Mouse (Mus musculus) hindbrain, embryonic 15.5 days (tissue): ENCODE results near the gene Isl2. TPM values are rescaled to one million over a fixed set of nuclear protein-coding genes. Genes with fewer than 3 reads are reported as not detected.

Experiments
- ATAC-seq: fragments of 200-750 bp; cut with Nextera tagmentation; 2 replicates; pipeline ENCODE4 v1.8.0; 2017; ENCODE audit warnings: low read depth, moderate number of reproducible peaks, moderate TSS enrichment; ENCODE audit not compliant: low FRiP score
- H3K27ac ChIP-seq: fragments of 300-500 bp; sonication (generic); replicated peaks from 2 replicates; pipeline ENCODE4 v1.5.1; 2015; ENCODE audit warnings: mild to moderate bottlenecking, inconsistent platforms
- H3K27me3 ChIP-seq: fragments of 300-500 bp; sonication (generic); 2 replicates; pipeline ENCODE4 v1.6.1; 2015; ENCODE audit warnings: control low read depth, inconsistent platforms
- H3K36me3 ChIP-seq: fragments of 300-500 bp; sonication (generic); 2 replicates; pipeline ENCODE4 v1.6.1; 2015; ENCODE audit warnings: control low read depth, inconsistent platforms
- H3K4me1 ChIP-seq: fragments of 300-500 bp; sonication (generic); replicated peaks from 2 replicates; pipeline ENCODE4 v1.6.1; 2015; ENCODE audit warnings: control low read depth, inconsistent platforms
- H3K4me2 ChIP-seq: fragments of 300-500 bp; sonication (generic); 2 replicates; pipeline ENCODE4 v1.6.1; 2015; ENCODE audit warnings: moderate library complexity, mild to moderate bottlenecking, inconsistent platforms
- H3K4me3 ChIP-seq: fragments of 300-500 bp; sonication (generic); 2 replicates; pipeline ENCODE4 v1.5.1; 2015; ENCODE audit warnings: mild to moderate bottlenecking, inconsistent platforms
- H3K9ac ChIP-seq: fragments of 300-500 bp; sonication (generic); 2 replicates; pipeline ENCODE4 v1.6.1; 2015; ENCODE audit warnings: inconsistent platforms
- H3K9me3 ChIP-seq: fragments of 300-500 bp; sonication (generic); 2 replicates; pipeline ENCODE4 v1.6.1; 2016; ENCODE audit warnings: control low read depth, inconsistent platforms
- WGBS: fragments of 180-500 bp; shearing (Covaris S2); methylation state at CpG from one replicate; pipeline ENCODE4 v1.1.7; 2015; 5-methylcytosine and 5-hydroxymethylcytosine counted together
- polyA plus RNA-seq: library from polyadenylated mRNA; unstranded; fragments of >200 nt; fragmentation: Nextera tagmentation; extraction: Ambion mirVana; gene quantifications from 2 replicates; pipeline ENCODE4 v1.2.1, GENCODE M21; 2015

Isl2 gene
- polyA plus RNA-seq, 1 experiment from 2014 or later = 4.2 TPM

GRCm38 (mm10) chr9:55540888-55541287, 2.4 kb downstream of the Isl2 start:
- H3K9ac ChIP-seq = no peak overlapping the region
- no peak overlapping the region for H3K27ac ChIP-seq
- under 1% methylated on average over 28 of the region's 28 CpGs for WGBS
- H3K4me3 ChIP-seq = peak overlapping the region; percentile 36
- H3K9me3 ChIP-seq = no peaks in the 10 kb centered on the region
- H3K27me3 ChIP-seq = peaks cover 68% of the 10 kb centered on the region
- peak overlapping the region; percentile 63 for H3K4me2 ChIP-seq
- H3K4me1 ChIP-seq = peaks cover 26% of the 10 kb centered on the region
- H3K36me3 ChIP-seq = no peaks in the 10 kb centered on the region
- ATAC-seq = peak; percentile 91

GRCm38 (mm10) chr9:55541681-55542365, 3.4 kb downstream of the Isl2 start:
- Histone ChIP-seq H3K27ac (no peak overlapping the region), H3K27me3 (peaks cover 72% of the 10 kb centered on the region), H3K36me3 (no peaks in the 10 kb centered on the region), H3K4me3 (peak overlapping the region; percentile 36), H3K9me3 (no peaks in the 10 kb centered on the region), H3K9ac (no peak overlapping the region), H3K4me1 (peaks cover 35% of the 10 kb centered on the region), H3K4me2 (peak overlapping the region; percentile 63)
- ATAC-seq = no peak
- WGBS = under 1% methylated on average over 59 of the region's 59 CpGs

- 1% methylated on average over 59 of the region's 59 CpGs for WGBS
- Histone ChIP-seq H3K4me1 (peaks cover 35% of the 10 kb centered on the region), H3K4me3 (peak overlapping the region; percentile 36), H3K9me3 (no peaks in the 10 kb centered on the region), H3K36me3 (no peaks in the 10 kb centered on the region), H3K27me3 (peaks cover 72% of the 10 kb centered on the region), H3K9ac (no peak overlapping the region), H3K27ac (no peak overlapping the region), H3K4me2 (peak overlapping the region; percentile 63)
- no peak for ATAC-seq
Measured at GRCm38 (mm10) chr9:55542366-55543325, 4.2 kb downstream of the Isl2 start.

GRCm38 (mm10) chr9:55543336-55543702, 4.8 kb downstream of the Isl2 start:
- Histone ChIP-seq H3K4me2 (no peak overlapping the region), H3K27me3 (peaks cover 73% of the 10 kb centered on the region), H3K4me1 (peaks cover 35% of the 10 kb centered on the region), H3K9me3 (no peaks in the 10 kb centered on the region), H3K27ac (no peak overlapping the region), H3K36me3 (no peaks in the 10 kb centered on the region), H3K9ac (no peak overlapping the region), H3K4me3 (no peak overlapping the region)
- ATAC-seq = no peak
- 6% methylated on average over 8 of the region's 8 CpGs for WGBS

GRCm38 (mm10) chr9:55543703-55544401, 5.4 kb downstream of the Isl2 start:
- Histone ChIP-seq H3K27ac (no peak overlapping the region), H3K27me3 (peaks cover 73% of the 10 kb centered on the region), H3K9me3 (no peaks in the 10 kb centered on the region), H3K4me3 (no peak overlapping the region; the same call in 1 of the 2 replicates), H3K9ac (no peak overlapping the region), H3K4me2 (peak overlapping the region; percentile 31), H3K4me1 (peaks cover 35% of the 10 kb centered on the region), H3K36me3 (no peaks in the 10 kb centered on the region)
- no peak for ATAC-seq
- WGBS = under 1% methylated on average over 46 of the region's 46 CpGs

- H3K27me3 ChIP-seq = peaks cover 77% of the 10 kb centered on the region
- no peak overlapping the region for H3K4me3 ChIP-seq
- no peak overlapping the region for H3K9ac ChIP-seq
- no peaks in the 10 kb centered on the region for H3K9me3 ChIP-seq
- H3K27ac ChIP-seq = no peak overlapping the region
- H3K4me1 ChIP-seq = peaks cover 35% of the 10 kb centered on the region
- no peaks in the 10 kb centered on the region for H3K36me3 ChIP-seq
- no peak for ATAC-seq
- WGBS = 2% methylated on average over 30 of the region's 30 CpGs
- H3K4me2 ChIP-seq = no peak overlapping the region
Measured at GRCm38 (mm10) chr9:55544861-55545555, 6.5 kb downstream of the Isl2 start.

GRCm38 (mm10) chr9:55545556-55546175, 7.2 kb downstream of the Isl2 start:
- Histone ChIP-seq H3K9ac (no peak overlapping the region), H3K27me3 (peaks cover 77% of the 10 kb centered on the region), H3K4me3 (peak overlapping the region; percentile 16), H3K36me3 (no peaks in the 10 kb centered on the region), H3K4me2 (peak overlapping the region; percentile 32; the same call in 1 of the 2 replicates), H3K4me1 (peaks cover 33% of the 10 kb centered on the region), H3K9me3 (no peaks in the 10 kb centered on the region), H3K27ac (no peak overlapping the region)
- ATAC-seq = no peak
- 3% methylated on average over 41 of the region's 41 CpGs for WGBS

GRCm38 (mm10) chr9:55546176-55547010, 7.9 kb downstream of the Isl2 start:
- no peak for ATAC-seq
- 2% methylated on average over 63 of the region's 63 CpGs for WGBS

GRCm38 (mm10) chr9:55548871-55549270, 10.4 kb downstream of the Isl2 start:
- no peaks in the 10 kb centered on the region for H3K9me3 ChIP-seq
- no peak overlapping the region for H3K9ac ChIP-seq
- H3K4me2 ChIP-seq = no peak overlapping the region
- WGBS = 17% methylated on average over 3 of the region's 3 CpGs
- no peak overlapping the region for H3K27ac ChIP-seq
- no peaks in the 10 kb centered on the region for H3K36me3 ChIP-seq
- peaks cover 71% of the 10 kb centered on the region for H3K27me3 ChIP-seq
- peaks cover 16% of the 10 kb centered on the region for H3K4me1 ChIP-seq
- H3K4me3 ChIP-seq = no peak overlapping the region
- ATAC-seq = no peak

More at GRCm38 (mm10) chr9:55546176-55547010, 7.9 kb downstream of the Isl2 start:
- no peak overlapping the region for H3K27ac ChIP-seq
- no peaks in the 10 kb centered on the region for H3K9me3 ChIP-seq
- peak overlapping the region; percentile 16 for H3K4me3 ChIP-seq
- H3K4me2 ChIP-seq = peak overlapping the region; percentile 32
- H3K36me3 ChIP-seq = no peaks in the 10 kb centered on the region
- peaks cover 77% of the 10 kb centered on the region for H3K27me3 ChIP-seq
- peaks cover 27% of the 10 kb centered on the region for H3K4me1 ChIP-seq
- H3K9ac ChIP-seq = no peak overlapping the region

- Histone ChIP-seq H3K9me3 (no peaks in the 10 kb centered on the region), H3K9ac (no peak overlapping the region), H3K4me1 (peaks cover 11% of the 10 kb centered on the region), H3K36me3 (no peaks in the 10 kb centered on the region), H3K4me2 (no peak overlapping the region), H3K27ac (no peak overlapping the region), H3K4me3 (no peak overlapping the region), H3K27me3 (peaks cover 67% of the 10 kb centered on the region)
- 0 out of 2 replicates have a peak, but pooled peaks have one; percentile 42 for ATAC-seq
- WGBS = 11% methylated on average over 16 of the region's 16 CpGs
Measured at GRCm38 (mm10) chr9:55549302-55549890, 10.9 kb downstream of the Isl2 start.
